Mouse (Mus musculus) adrenal gland (tissue): ENCODE data around the gene Sidt1.

Source experiments
- intact Hi-C: fragments of 180-260 bp; cut with DNase I; formaldehyde crosslinking; loops from one replicate; pipeline ENCODE4 v1.15.1; 2025

The Sidt1 gene

GRCm38 (mm10) chr16:44305606-44306005 lies 27.4 kb downstream of the Sidt1 start:
- intact Hi-C loops = no loop called here

DNA sequence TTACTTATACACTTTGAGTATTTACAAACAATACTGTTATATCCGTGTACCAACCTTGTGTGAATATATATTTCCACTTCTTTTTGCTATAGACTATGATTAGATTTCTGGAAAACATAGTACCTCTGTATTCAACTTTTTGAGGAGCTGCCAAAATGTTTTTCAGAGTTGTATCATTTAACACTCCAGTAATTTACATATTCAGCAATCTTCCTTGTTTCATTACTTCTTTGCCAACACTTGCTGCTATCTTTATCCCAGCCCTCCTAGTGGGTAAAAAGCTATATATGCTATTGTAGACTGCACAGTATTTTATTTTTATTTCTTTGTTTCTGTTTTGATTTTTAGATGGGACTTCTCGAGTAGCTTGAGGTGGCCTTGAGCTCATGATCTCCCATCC lies 29.2 kb downstream of the Sidt1 start:
- intact Hi-C loops = no loop called here

DNA sequence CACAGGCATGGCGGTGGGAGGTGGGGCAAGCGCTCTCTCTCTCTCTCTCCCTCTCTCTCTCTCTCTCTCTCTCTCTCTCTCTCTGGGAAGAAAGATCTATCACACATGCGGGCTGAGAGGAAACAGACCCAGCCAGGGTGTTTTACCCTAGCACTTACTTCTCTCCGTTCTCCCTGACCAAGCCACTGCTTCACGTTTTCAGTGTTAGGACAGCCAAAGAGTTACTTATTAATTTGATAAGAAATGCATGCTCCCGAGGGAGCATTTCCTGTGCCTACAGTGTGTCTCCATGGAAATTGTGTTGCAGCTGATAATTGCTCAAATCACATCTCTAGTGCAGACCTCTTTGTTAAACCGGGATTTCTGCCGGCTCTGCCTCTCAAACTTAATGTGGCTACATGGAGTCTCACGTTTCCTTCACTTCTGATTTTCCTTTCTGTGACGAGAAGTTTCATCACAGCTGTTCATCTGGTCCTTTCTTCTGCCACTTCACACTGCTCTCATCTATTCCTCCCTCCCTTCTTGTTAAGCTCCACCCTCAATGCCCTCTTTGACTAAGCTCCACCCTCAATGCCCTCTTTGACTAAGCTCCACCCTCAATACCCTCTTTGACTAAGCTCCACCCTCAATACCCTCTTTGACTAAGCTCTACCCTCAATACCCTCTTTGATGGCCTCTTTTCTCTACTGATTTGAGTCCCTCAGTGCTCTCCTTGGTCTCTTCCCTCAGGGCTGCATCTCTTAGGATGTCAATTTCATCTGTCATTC lies 30.7 kb downstream of the Sidt1 start:
- intact Hi-C loops = no loop called here

GRCm38 (mm10) chr16:44299438-44300093 lies 33.4 kb downstream of the Sidt1 start:
- intact Hi-C loops = loop anchor here (10.0 kb wide), 1 partner anchor 65 kb away; no protein-coding TSS in a partner anchor

GRCm38 (mm10) chr16:44293960-44294359 lies 39.0 kb downstream of the Sidt1 start:
- intact Hi-C loops = loop anchor here (10.0 kb wide), 1 partner anchor 71 kb away; no protein-coding TSS in a partner anchor

- intact Hi-C loops = loop anchor here (10.0 kb wide), 1 partner anchor 72 kb away; no protein-coding TSS in a partner anchor
These were observed 40.3 kb downstream of the Sidt1 start for GRCm38 (mm10) chr16:44292681-44293080.

- intact Hi-C loops = no loop called here
These were observed 43.9 kb downstream of the Sidt1 start for GRCm38 (mm10) chr16:44289004-44289648.

DNA sequence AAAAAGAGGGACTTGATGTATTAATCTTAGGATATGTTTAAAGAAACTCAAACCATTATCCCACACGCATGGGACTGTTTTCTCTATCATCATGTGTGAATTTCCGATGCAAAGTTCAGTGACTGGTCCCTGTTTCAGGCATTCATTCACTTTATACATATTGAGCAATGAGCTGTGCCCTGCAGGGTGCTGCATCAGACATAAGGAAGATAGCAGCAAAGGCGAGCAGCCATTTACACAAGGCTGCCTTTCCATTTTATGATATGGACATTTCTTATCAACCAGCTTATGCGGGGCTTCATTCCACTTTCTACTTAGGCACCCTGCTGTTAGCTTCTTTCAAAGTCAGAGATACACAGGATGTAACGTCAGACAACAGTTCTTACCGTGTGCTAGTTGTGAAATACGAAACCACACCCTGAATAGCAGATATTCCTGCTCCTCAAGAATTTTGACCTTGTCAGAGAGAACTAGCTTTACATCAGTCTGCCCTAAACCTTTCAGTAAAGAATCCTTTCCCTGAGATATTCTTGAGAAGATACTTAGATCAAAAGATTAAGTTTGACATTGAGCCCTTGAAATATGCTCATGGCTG lies 45.5 kb downstream of the Sidt1 start:
- intact Hi-C loops = no loop called here

DNA sequence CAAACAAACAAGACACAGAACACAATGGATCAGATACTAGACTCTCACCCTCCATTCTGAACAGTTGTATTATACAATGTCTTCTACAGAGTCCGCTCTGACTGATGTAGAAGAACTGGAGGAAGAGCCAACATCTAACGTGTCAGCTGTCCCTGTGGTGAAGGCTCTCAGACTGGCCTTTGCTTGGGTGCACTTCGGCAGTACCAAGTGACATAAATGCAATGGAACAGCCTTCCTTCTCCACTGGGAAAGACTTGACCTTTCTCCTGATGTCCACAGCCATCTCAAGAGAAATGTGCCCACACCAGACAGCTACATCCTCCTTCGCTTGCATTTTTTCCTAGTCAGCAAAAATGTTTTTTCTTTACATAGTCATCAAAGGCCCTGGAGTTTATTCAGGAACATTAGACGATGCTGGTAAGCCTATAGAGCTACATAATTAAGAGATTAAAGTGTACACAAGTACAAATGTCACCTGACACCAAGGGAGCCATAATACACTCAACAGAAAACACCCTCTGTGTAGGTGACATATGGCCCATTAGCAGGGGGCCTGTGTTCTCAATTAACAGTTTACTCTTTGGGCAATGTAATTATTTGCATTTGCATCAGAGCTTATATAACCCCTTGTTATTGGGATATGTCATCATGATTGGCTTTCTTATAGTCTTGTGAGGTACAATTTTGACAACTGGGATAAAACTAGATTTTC lies 50.2 kb downstream of the Sidt1 start:
- intact Hi-C loops = no loop called here

DNA sequence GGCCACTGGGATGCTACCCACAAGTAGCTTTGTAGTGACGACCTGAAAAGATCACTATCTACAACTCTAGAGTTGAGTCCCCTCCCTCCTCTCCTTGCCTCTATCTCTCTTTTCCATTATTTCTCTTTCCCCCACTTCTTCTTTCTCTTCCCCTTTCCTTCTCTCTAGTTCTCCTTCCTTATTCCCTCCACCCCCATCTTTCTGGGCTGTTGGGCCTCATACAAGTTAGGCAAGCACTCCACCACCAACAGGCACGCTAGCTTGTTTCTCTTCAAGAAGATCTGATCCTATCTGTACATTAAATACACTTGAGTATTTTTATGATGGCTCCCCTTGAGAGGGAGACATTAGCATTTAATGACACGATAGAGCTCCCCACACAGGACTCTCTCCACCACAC lies 51.0 kb downstream of the Sidt1 start:
- intact Hi-C loops = no loop called here

DNA sequence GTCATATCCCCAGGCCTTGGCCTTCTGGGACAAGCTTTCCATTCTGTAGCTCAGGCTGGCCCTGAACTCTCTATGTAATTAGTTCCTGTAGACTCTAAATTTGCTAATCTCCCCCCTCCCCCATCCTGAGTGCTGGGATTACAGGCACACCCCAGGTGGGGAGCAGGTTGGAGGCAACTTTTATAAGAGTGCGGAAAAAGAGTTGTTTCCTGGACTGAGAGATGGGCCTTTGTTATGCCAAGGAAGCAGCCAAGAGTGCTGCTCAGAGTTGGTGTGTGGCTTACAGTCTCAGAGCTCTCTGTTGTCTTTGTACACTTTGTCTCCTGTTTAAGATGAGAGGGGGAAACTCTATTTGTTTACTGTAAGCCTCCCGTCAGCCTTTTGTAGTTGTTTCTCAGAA lies 52.2 kb downstream of the Sidt1 start:
- intact Hi-C loops = no loop called here

DNA sequence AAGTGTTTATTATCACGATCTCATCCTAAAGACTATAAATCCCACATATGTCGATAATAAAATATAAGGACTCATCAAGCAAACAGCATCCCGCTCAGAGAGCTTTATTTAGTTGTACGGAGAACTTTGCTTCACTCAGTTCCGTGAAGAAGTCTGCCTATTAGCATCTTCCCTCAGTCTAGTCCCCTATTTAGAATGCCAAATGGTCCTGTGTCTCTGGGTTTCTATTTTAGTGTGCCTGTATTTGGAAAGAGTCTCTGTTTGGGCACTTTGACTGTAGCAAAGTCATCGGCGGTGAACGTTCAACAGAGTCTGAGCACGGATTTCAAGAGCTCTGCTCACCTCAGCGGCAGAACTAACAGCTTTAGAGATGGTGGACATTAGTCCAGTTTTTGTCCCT lies 55.8 kb downstream of the Sidt1 start:
- intact Hi-C loops = no loop called here

GRCm38 (mm10) chr16:44271371-44272038 lies 61.5 kb downstream of the Sidt1 start:
- intact Hi-C loops = no loop called here

DNA sequence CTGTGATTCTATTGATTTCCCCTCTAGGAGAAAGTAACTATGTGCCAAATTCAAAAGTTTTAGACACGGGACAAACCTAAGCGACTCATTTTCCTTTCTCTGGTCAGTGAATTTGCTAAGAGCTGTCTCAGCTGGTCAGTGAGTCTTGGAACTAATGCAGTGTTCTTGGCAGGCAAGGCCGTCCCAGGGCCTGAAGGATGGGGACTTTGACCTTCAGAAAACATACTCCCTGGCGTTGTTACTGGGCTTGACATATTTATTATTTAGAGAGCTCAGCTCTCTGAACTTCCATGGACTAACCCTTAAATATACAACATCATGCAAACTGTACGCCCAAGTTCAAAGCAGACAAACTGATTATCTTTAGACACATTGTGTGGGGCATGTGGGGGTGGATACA lies 62.4 kb downstream of the Sidt1 start:
- intact Hi-C loops = no loop called here

DNA sequence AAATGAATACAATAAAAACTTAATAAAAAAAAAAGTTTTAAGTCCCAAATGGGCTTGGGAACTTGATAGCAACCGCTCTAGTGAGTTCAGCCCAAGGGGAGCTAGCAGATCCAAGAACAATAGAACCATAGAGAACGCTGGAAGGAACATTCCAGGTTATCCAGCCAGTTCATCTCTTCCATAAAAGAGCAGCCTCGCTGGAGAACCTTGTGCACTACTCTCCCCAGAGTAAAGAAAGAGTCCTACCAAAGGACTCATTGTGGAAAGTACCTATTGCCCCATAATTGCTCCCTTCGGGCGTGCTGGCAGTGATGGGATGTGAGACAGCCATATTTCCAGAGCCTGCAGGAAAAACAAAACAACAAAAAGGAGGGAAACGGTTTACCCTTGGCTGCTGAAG lies 63.4 kb downstream of the Sidt1 start:
- intact Hi-C loops = no loop called here

DNA sequence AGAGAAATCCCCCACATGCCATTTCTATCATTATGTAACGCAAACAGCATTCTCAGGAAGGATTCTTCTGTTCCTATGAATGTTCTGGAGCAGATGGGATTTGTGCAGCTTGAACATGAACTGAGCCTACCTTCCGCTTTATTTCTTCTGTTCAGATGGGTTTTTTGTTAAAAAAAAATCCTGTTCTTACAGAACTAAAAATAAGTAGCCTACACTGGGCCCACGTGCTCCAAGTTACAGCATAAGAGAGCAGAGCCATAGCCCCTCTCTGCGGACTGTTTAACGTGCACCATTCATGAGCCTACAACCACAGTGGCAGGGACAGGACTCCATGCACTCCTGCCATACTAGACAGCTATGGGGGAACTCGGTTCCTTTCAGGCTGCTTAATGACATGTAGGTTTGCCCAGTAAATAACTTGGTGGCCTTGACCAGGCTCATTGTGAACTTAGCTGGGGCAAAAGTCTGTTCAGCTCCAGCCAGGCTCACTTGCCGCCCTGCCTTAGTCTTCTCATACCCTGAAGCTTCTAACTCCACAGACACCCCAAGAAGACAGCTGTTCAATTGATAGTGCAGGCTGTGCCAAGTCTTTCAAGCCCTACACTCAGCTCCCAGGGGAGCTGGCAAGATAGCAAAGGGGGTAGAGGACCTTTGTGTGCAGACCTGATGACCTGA lies 64.3 kb downstream of the Sidt1 start:
- intact Hi-C loops = no loop called here

- intact Hi-C loops = no loop called here
These were observed 67.4 kb downstream of the Sidt1 start for GRCm38 (mm10) chr16:44265562-44265961.

DNA sequence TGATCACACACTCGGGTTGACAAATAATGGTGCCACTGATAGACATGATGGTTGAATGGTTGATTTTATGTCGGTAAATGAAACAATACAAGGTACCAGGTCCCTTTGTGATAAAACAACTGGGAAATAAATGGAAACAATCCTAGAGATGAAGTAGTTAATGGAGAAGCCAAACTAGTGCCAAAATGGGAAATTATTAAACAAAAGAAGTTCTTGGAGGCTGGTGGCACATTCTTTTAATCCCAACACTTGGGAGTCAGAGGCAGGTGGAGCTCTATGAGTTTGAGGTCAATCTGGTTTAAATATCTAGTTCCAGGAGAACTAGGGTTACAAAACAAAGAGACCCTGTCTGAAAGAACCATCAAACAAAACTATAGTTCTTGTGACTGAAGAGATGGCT lies 68.1 kb downstream of the Sidt1 start:
- intact Hi-C loops = no loop called here

DNA sequence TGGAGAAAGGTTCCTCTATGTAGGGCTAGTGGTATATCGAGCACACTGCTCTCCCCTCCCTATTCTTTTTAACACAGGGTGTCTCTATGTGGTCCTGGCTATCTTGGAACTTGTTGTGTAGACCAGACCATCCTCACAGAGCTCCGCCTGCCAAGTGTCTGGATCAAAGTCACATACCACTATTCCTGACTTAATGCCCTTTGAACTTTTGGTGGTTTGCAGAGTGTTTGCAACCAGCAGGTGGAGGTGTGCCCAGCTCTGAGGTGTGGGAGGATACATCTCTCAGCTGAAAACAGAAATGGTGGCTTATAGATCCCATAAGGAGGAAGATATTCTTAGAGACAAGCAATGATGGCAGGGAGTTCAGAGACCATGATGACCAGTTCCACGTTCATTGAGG lies 75.5 kb downstream of the Sidt1 start:
- intact Hi-C loops = no loop called here

DNA sequence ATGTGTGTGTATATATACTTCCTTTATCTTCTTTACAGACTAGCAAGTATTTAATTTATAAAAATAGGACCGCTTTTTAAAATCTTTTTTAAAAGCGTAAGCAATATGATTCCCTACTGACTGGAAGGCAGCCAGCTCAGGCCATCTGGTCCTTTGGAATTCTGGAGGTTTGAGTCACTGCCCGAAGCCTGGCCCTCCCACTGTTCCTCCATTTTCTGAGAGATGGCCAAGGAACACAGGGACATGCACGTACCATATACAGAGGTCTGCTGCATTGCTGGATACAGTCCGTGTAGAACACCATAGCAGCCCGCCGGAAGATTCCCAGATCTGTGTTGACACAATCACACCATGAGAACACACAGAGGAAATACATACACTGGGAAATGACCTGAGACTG lies 78.3 kb downstream of the Sidt1 start:
- intact Hi-C loops = no loop called here
